Mouse (Mus musculus) heart, adult 2 months (tissue): ENCODE measurements at regions not wholly inside any gene's neighbourhood (a gene's known extent, or its start where the extent isn't known, plus 50 kb on each side); places are given as distances from the start of the nearest gene placed in this dataset.

Source experiments
- DNase-seq, 2 experiments: peaks; one replicate each; pipeline ENCODE4 v3.0.0; 2021
- H3K27ac ChIP-seq: fragments of 200-600 bp; 2 replicates; pipeline ENCODE4 v1.8.1; 2022
- H3K27me3 ChIP-seq: fragments of 200-500 bp; 2 replicates; pipeline ENCODE4 v1.6.1; 2012; ENCODE audit warnings: mild to moderate bottlenecking, low read length, inconsistent platforms, mixed read lengths; ENCODE audit not compliant: control insufficient read depth, insufficient read depth
- H3K36me3 ChIP-seq: fragments of 200-500 bp; 2 replicates; pipeline ENCODE4 v1.6.1; 2012; ENCODE audit warnings: low read length, inconsistent platforms; ENCODE audit not compliant: control insufficient read depth, insufficient read depth
- H3K4me1 ChIP-seq: fragments of 200-500 bp; 2 replicates; pipeline ENCODE4 v1.6.1; 2011; ENCODE audit warnings: low read length; ENCODE audit not compliant: control insufficient read depth, insufficient read depth
- H3K4me3 ChIP-seq: fragments of 200-600 bp; 2 replicates; pipeline ENCODE4 v1.8.1; 2022
- H3K79me2 ChIP-seq: fragments of 200-500 bp; replicated peaks from 2 replicates; pipeline ENCODE4 v1.6.1; 2012; ENCODE audit warnings: mild to moderate bottlenecking, inconsistent platforms, low read length, moderate library complexity, mixed read lengths; ENCODE audit not compliant: control insufficient read depth, insufficient read depth
- H3K9ac ChIP-seq: fragments of 200-500 bp; 2 replicates; pipeline ENCODE4 v1.6.1; 2012; ENCODE audit warnings: low read depth, mild to moderate bottlenecking, control low read depth, inconsistent platforms, low read length, mixed read lengths
- CTCF ChIP-seq: fragments of 200-600 bp; IDR thresholded peaks from 2 replicates; pipeline ENCODE4 v1.8.1; 2022; ENCODE audit warnings: antibody characterized with exemption, mild to moderate bottlenecking, moderate library complexity
- EP300 ChIP-seq: fragments of 200-500 bp; IDR thresholded peaks from 2 replicates; pipeline ENCODE4 v1.6.1; 2011; ENCODE audit warnings: low read depth, low read length, control low read depth; ENCODE audit not compliant: insufficient read depth
- POLR2A ChIP-seq: fragments of 200-500 bp; IDR thresholded peaks from 2 replicates; pipeline ENCODE4 v1.6.1; 2011; ENCODE audit warnings: mild to moderate bottlenecking, low read depth, low read length, control low read depth; ENCODE audit not compliant: insufficient read depth
- WGBS: fragments of 180-500 bp; shearing (Covaris S2); methylation state at CpG from one replicate; pipeline ENCODE4 v1.1.7; 2018; 5-methylcytosine and 5-hydroxymethylcytosine counted together
- intact Hi-C: fragments of 180-260 bp; cut with DNase I; formaldehyde crosslinking; loops from one replicate; pipeline ENCODE4 v1.15.1; 2025

GRCm38 (mm10) chr13:97630921-97631320, 129.5 kb downstream of the Gm10260 start:
- H3K4me3 ChIP-seq = no peak overlapping the region
- intact Hi-C loops = no loop called here
- H3K9ac ChIP-seq = no peak overlapping the region
- H3K27ac ChIP-seq = no peak overlapping the region
- H3K79me2 ChIP-seq = no peaks in the 10 kb centered on the region
- TF ChIP-seq POLR2A = no peak
- no peak for TF ChIP-seq CTCF
- no peak for TF ChIP-seq EP300
- DNase-seq = no peak
- no peaks in the 10 kb centered on the region for H3K36me3 ChIP-seq
- H3K27me3 ChIP-seq = no peaks in the 10 kb centered on the region
- 76% methylated on average over 5 of the region's 5 CpGs for WGBS
- H3K4me1 ChIP-seq = no peaks in the 10 kb centered on the region

- 91% methylated on average over 7 of the region's 7 CpGs for WGBS
- intact Hi-C loops = no loop called here
- no peak for TF ChIP-seq EP300
These were observed 131.8 kb downstream of the Gm10260 start for GRCm38 (mm10) chr13:97628608-97629007.

DNA sequence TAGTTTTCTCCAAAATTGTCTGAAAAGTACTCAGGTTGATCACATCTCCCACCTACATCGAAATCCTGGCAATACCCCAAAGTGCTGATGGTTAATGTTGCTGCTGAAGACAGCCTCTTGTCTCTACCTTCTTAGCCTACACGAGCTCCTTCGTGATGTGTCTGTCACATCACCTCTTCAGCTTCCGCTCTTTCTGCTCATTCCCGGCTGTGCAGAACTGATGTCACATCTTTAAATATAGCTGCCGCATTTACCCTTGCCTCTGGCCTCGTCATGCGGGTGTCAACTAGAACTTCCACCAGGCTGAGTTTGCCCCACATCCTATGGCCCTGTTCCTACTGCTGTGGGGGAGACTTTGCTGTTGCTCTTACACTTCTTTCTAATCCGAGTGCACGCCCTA, 133.2 kb downstream of the Gm10260 start:
- intact Hi-C loops = no loop called here
- no peaks in the 10 kb centered on the region for H3K36me3 ChIP-seq
- peak in 1 of 2 experiments; percentile 17 for DNase-seq
- H3K79me2 ChIP-seq = no peaks in the 10 kb centered on the region
- H3K27me3 ChIP-seq = no peaks in the 10 kb centered on the region
- no peaks in the 10 kb centered on the region for H3K4me1 ChIP-seq
- H3K27ac ChIP-seq = no peak overlapping the region
- H3K9ac ChIP-seq = no peak overlapping the region
- TF ChIP-seq EP300 = no peak
- no peak for TF ChIP-seq POLR2A
- no peak for TF ChIP-seq CTCF
- H3K4me3 ChIP-seq = no peak overlapping the region
- 48% methylated on average over 10 of the region's 10 CpGs for WGBS

More at GRCm38 (mm10) chr13:97628608-97629007, 131.8 kb downstream of the Gm10260 start:
- Histone ChIP-seq H3K27me3 (no peaks in the 10 kb centered on the region), H3K4me3 (no peak overlapping the region), H3K36me3 (no peaks in the 10 kb centered on the region), H3K4me1 (no peaks in the 10 kb centered on the region), H3K79me2 (no peaks in the 10 kb centered on the region), H3K9ac (no peak overlapping the region), H3K27ac (no peak overlapping the region)
- DNase-seq = no peak

- no peak for DNase-seq
- no peak overlapping the region for H3K9ac ChIP-seq
- 73% methylated on average over 5 of the region's 5 CpGs for WGBS
- H3K4me3 ChIP-seq = no peak overlapping the region
- TF ChIP-seq POLR2A (no peak), EP300 (no peak), CTCF (no peak)
- no peaks in the 10 kb centered on the region for H3K79me2 ChIP-seq
- H3K27me3 ChIP-seq = no peaks in the 10 kb centered on the region
- H3K36me3 ChIP-seq = no peaks in the 10 kb centered on the region
- no peaks in the 10 kb centered on the region for H3K4me1 ChIP-seq
- H3K27ac ChIP-seq = no peak overlapping the region
- intact Hi-C loops = no loop called here
These were observed 133.6 kb downstream of the Gm10260 start for GRCm38 (mm10) chr13:97626786-97627185.

GRCm38 (mm10) chr13:97626116-97626515, 134.3 kb downstream of the Gm10260 start:
- no peak for DNase-seq
- 83% methylated on average over 5 of the region's 5 CpGs for WGBS
- Histone ChIP-seq H3K27ac (no peak overlapping the region), H3K36me3 (no peaks in the 10 kb centered on the region), H3K27me3 (no peaks in the 10 kb centered on the region), H3K79me2 (no peaks in the 10 kb centered on the region), H3K4me1 (no peaks in the 10 kb centered on the region), H3K4me3 (no peak overlapping the region), H3K9ac (no peak overlapping the region)
- intact Hi-C loops = no loop called here
- TF ChIP-seq POLR2A (no peak), EP300 (no peak), CTCF (no peak)

DNA sequence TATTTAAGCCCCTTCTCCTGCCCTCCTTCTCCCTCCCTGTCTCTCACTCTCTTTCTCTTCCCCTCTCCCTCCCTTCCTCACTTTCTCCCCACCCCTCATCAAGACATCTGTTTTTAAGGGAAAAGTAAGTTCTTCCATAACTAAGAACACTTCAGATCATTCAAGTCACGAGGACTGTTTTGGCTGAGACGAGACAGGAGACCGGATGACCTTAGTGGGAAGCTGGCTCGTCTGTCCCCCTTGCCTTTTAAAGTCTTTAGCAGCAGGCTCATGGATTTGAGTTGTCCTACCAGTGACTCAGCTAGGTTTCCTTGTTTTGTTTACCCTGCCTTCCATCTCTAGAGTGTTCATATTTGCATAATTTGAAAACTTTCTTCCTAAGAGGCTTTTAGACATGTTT, 135.0 kb downstream of the Gm10260 start:
- no peak for TF ChIP-seq EP300
- no peak for TF ChIP-seq POLR2A
- TF ChIP-seq CTCF = no peak
- DNase-seq = no peak
- Histone ChIP-seq H3K9ac (no peak overlapping the region), H3K27ac (no peak overlapping the region), H3K4me1 (no peaks in the 10 kb centered on the region), H3K4me3 (no peak overlapping the region), H3K27me3 (no peaks in the 10 kb centered on the region), H3K36me3 (no peaks in the 10 kb centered on the region), H3K79me2 (no peaks in the 10 kb centered on the region)
- WGBS = 74% methylated on average over 4 of the region's 4 CpGs
- intact Hi-C loops = no loop called here

- intact Hi-C loops = no loop called here
- Histone ChIP-seq H3K9ac (no peak overlapping the region), H3K27me3 (no peaks in the 10 kb centered on the region), H3K79me2 (no peaks in the 10 kb centered on the region), H3K4me3 (no peak overlapping the region), H3K4me1 (peaks cover 3% of the 10 kb centered on the region; the same call in 1 of the 2 replicates), H3K36me3 (no peaks in the 10 kb centered on the region), H3K27ac (no peak overlapping the region)
- TF ChIP-seq CTCF (no peak), EP300 (no peak), POLR2A (no peak)
- peak in 1 of 2 experiments; percentile 18 for DNase-seq
- WGBS = 70% methylated on average over 6 of the region's 6 CpGs
These were observed 142.2 kb downstream of the Gm10260 start for GRCm38 (mm10) chr13:97618190-97618586.
